Mouse (Mus musculus) layer of hippocampus, adult 18-20 months (tissue): ENCODE data around the gene Ccdc127. TPM values are rescaled to one million over a fixed set of nuclear protein-coding genes. Genes with fewer than 3 reads are reported as not detected.
A peak's percentile ranks its signal among the peaks of the same experiment; 100 is the strongest.

ENCODE experiments used
- DNase-seq, 2 experiments: peaks; one replicate each; pipeline ENCODE4 v3.0.0; 2022; ENCODE audit warnings: low spot score in 2 of 2
- long read RNA-seq: library from polyadenylated mRNA; stranded (forward); transcript quantifications from one replicate; pipeline ENCODE4 v2.0.0, GENCODE M21; 2021
- total RNA-seq, 2 experiments: library from RNA; stranded (reverse); gene quantifications; 2 replicates each; pipeline ENCODE4 v1.2.3; 2021

The Ccdc127 gene
- 10 to 100 TPM; 85.6 to 85.8 TPM for total RNA-seq
- long read RNA-seq, full-length matches to known transcripts, result 71 of 80 reads
- long read RNA-seq, partial matches to known transcripts, result 0 of 80 reads
- long read RNA-seq, other reads (novel, unspliced or antisense), result 9 of 80 reads

- peak; percentile 94 to 97 for DNase-seq
Observed at GRCm38 (mm10) chr13:74349566-74350434, at the start of gene Ccdc127, which contains the start of gene Sdha. Gene Ccdc127, plus strand, starts transcription at chr13:74350309. Gene Sdha, minus strand, starts transcription at chr13:74350280.

DNA sequence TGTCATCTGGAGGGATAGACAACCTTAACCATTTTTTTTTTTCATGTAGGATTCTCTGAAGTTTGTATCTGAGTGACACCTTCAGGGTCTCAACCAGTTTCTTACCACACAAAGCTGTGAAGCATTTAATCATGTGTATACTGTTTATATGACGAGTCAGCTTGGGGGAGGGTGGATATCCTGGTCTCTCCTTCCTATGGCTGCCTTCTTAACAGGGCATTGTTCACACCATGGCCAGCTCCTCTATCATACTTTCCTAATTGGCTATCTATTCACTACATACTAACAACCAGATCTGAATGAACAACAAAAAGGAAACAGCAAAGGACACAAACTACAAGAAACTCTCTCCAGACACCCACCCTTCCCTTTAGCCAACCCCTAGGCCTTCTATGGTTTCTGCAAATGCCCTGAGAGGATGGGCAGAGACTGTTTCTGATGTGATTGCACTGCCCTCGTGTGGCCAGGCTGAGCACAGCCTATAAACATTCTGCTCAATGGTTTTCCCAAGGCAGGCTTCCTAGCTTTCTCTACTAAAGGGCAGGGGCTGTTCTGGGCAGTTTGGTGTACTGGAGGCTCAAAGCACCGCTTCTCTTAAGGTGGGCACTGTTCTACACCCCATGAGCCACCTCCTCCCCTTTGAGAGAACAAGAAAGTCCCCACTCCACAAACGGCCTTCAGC lies 49.0 kb upstream of the Ccdc127 start:
- peak; percentile 61 to 87 for DNase-seq

DNA sequence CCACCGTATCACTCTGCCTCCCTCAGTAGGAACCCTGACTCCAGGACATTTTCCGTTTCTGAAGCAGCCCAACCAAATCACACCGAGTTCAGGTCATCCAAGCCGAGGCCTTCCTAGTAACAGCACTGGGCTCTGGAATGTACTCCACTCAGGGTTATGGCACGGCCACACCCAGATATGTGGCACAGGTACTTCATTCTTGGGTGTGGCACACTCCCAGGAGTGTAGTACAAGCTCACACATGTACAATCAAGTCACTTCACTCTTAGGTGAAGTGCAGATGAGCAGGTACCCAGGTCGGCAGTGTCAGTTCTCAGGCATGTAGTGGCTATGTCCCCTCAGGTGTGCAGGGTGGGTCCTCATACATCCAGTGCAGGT lies 48.5 kb upstream of the Ccdc127 start:
- DNase-seq, result no peak

DNA sequence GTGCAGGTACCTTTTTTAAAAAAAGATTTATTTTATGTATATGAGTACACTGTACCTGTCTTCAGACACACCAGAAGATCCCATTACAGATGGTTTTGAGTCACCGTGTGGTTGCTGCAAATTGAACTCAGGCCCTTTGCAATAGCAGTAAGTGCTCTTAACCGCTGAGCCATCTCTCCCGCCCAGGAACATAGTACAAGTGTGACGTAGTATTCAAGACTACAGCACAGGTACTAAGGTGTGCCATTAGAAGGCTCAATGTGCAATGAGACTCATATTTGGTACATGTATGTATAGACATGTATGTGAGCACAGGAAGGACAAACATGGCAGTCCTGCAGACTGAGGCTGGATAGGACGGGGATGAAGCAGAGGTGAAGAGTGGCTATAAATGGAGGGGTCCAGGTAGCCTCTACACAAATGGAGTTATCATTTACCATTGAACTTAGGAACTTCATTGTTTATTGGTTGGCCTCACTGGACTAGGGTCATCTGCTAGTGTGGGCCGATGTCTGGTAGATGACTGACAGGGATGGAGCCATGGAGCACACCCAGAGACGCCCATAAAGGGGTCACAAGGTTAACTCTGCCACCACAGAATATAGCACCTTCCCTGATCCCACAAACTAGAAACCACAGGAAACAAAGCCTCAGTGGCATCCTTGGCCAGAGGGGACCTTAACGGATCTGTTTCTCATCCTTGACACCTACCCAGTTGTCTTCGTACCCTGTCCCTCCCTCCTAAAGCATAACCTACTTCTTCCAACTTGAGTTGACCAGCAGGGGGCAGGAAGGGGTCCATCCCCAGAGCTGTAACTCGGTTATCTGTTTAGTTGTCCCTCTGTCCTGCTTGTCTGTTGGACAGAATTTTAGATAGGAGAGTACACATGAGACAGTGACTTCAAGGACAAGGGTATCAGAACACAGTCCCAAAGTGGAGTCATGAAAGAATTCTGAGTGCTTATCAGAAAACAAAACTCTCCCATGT lies 47.8 kb upstream of the Ccdc127 start:
- DNase-seq, result no peak

DNA sequence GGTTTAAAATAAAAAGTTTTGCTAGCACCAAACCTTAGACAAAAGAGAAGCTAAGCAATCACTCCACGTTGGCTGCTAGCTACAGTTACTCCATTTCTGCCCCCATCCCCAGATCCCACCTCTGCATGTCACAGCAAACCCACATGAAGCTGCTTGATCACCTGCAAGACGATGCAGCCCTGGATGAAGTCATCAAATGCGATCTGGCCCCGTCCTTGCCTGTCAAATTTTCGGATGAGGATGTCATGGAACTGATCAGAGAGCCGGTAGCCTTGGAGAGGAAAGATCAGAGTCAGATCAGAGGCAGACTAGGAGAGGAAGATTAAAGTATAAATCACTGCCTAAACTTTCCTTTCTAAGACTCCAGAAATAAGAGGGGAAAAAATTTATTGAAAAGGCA lies 44.7 kb upstream of the Ccdc127 start:
- no peak for DNase-seq

DNA sequence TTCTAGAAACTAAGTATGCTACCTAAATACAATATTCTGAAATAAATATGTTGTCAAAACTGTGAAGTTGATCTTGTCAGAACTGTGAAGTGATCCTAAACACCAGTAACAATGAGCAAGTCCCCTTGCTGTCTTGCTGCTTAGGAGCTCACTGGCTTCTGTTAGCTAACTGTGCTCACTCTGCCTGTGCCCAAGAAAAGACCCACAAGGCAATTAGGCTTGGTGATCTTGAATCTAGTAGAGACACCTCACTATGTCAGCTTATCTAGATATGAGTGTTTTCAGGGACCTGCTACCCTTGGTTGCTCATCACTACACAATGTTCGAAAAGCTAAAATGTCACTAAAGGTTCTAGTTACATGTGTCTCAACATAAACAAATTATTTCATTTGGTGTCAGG lies 44.3 kb upstream of the Ccdc127 start:
- no peak for DNase-seq

GRCm38 (mm10) chr13:74314616-74315015 lies 35.5 kb upstream of the Ccdc127 start:
- DNase-seq, result no peak

GRCm38 (mm10) chr13:74316386-74316785 lies 33.7 kb upstream of the Ccdc127 start:
- DNase-seq, result no peak

- DNase-seq, result no peak
Observed at GRCm38 (mm10) chr13:74316789-74317169, 33.3 kb upstream of the Ccdc127 start.

- DNase-seq, result peak; percentile 89 to 93
Observed at GRCm38 (mm10) chr13:74317170-74317849, 32.8 kb upstream of the Ccdc127 start, which contains the start of gene Pdcd6. Gene Pdcd6, minus strand, starts transcription at chr13:74317580.

GRCm38 (mm10) chr13:74329321-74329720 lies 20.8 kb upstream of the Ccdc127 start:
- no peak for DNase-seq

- peak in 1 of 2 experiments; percentile 38 for DNase-seq
Observed at GRCm38 (mm10) chr13:74341036-74341435, 9.1 kb upstream of the Ccdc127 start.

- no peak for DNase-seq
Observed at GRCm38 (mm10) chr13:74350435-74350906, 362 bp downstream of the Ccdc127 start.

DNA sequence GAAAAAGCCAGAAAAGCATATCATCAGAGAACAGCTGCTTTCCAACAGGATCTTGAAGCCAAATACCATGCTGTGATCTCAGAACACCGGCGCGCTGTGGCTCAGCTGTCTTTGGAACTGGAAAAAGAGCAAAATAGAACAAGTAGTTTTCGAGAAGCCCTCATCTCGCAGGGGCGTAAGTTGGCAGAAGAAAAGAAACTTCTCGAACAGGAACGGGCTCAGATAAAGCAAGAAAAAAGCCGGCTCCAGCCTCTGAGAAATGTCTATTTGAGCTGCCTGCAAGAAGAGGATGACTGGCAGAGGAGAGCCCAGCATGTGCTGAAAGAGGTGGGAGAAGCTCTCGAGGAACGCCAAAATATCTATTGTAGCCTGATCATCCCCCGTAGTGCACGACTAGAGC lies 6.4 kb downstream of the Ccdc127 start:
- peak in 1 of 2 experiments; percentile 47 for DNase-seq

DNA sequence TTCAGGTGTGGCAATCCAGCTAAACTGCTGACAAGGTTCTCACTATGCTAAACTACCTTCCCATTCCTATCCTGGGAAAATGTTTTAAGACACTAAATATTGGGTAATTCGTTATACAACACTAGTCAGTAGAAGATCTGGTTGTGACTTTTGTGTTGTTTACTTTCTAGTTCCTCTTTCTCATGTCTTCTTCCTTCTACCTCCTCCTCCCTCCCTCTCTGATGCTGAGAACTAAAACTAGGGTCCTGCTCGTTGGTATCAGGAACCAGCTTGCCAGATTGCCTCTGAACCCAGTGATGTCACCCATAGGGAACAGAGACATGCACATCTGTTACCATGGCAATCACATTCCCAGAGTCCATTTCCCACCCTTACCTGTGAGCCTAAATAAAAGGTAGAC lies 12.1 kb downstream of the Ccdc127 start:
- DNase-seq, result no peak

GRCm38 (mm10) chr13:74363176-74363858 lies 13.2 kb downstream of the Ccdc127 start:
- DNase-seq, result no peak

DNA sequence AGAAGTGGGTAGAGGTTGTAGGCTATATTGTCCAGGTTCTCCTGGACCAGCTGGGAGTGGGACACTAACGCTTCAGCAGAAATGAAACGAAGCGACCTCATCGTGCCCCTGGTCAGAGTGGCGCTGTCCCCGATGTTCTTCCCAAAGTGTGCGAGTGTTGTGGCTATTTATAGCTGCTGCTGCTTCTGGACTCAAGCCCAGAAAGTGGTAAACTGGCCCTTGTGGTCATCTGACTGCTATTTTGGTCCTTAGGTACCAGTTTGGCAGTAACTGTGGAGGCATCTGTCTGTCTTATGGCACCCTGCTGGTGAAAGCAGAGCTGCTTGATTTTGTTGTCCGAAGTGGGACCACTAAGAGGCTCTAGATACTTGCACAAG lies 13.7 kb downstream of the Ccdc127 start, which contains the start of gene Lrrc14b:
TSS of gene Lrrc14b (minus strand) at position 147 of the 377 bp plus-strand sequence.
- DNase-seq, result no peak

GRCm38 (mm10) chr13:74381533-74382276 lies 31.6 kb downstream of the Ccdc127 start:
- DNase-seq, result peak in 1 of 2 experiments; percentile 36

GRCm38 (mm10) chr13:74382289-74382688 lies 32.2 kb downstream of the Ccdc127 start:
- no peak for DNase-seq
